Mouse (Mus musculus): Measurements from ENCODE around the gene Tagln2.

The Tagln2 gene

GRCm38 (mm10) chr1:172481111-172481510 is 18.7 kb upstream of the Tagln2 start:
- DNase-seq (ENCODE audit: low read depth, low spot score) = no peak

- peak; percentile 92 for DNase-seq (ENCODE audit: low read depth, low spot score)
Measured at GRCm38 (mm10) chr1:172481540-172482280, 18.1 kb upstream of the Tagln2 start, which contains the start of gene Igsf9. Gene Igsf9 (plus strand): TSS chr1:172481788.

- DNase-seq (ENCODE audit: low read depth, low spot score) = no peak
Measured at GRCm38 (mm10) chr1:172482518-172483360, 17.1 kb upstream of the Tagln2 start.

- DNase-seq (ENCODE audit: low read depth, low spot score) = no peak
Measured at GRCm38 (mm10) chr1:172483361-172483660, 16.5 kb upstream of the Tagln2 start.

GRCm38 (mm10) chr1:172484236-172484635 is 15.6 kb upstream of the Tagln2 start:
- DNase-seq (ENCODE audit: low read depth, low spot score) = no peak

GRCm38 (mm10) chr1:172484671-172485070 is 15.2 kb upstream of the Tagln2 start:
- no peak for DNase-seq (ENCODE audit: low read depth, low spot score)

GRCm38 (mm10) chr1:172485821-172486220 is 14.0 kb upstream of the Tagln2 start:
- no peak for DNase-seq (ENCODE audit: low read depth, low spot score)

GRCm38 (mm10) chr1:172486236-172486635 is 13.6 kb upstream of the Tagln2 start:
- no peak for DNase-seq (ENCODE audit: low read depth, low spot score)

- no peak for DNase-seq (ENCODE audit: low read depth, low spot score)
Measured at GRCm38 (mm10) chr1:172486651-172487050, 13.2 kb upstream of the Tagln2 start.

GRCm38 (mm10) chr1:172487859-172488258 is 12.0 kb upstream of the Tagln2 start:
- no peak for DNase-seq (ENCODE audit: low read depth, low spot score)

GRCm38 (mm10) chr1:172488831-172489230 is 11.0 kb upstream of the Tagln2 start:
- DNase-seq (ENCODE audit: low read depth, low spot score) = no peak

GRCm38 (mm10) chr1:172489585-172490250 is 10.1 kb upstream of the Tagln2 start:
- no peak for DNase-seq (ENCODE audit: low read depth, low spot score)

GRCm38 (mm10) chr1:172490261-172490661 is 9.6 kb upstream of the Tagln2 start:
- DNase-seq (ENCODE audit: low read depth, low spot score) = peak; percentile 67

GRCm38 (mm10) chr1:172492047-172492446 is 7.8 kb upstream of the Tagln2 start:
- DNase-seq (ENCODE audit: low read depth, low spot score) = no peak

- peak; percentile 52 for DNase-seq (ENCODE audit: low read depth, low spot score)
Measured at GRCm38 (mm10) chr1:172493516-172493915, 6.3 kb upstream of the Tagln2 start.

- DNase-seq (ENCODE audit: low read depth, low spot score) = no peak
Measured at GRCm38 (mm10) chr1:172496030-172496429, 3.8 kb upstream of the Tagln2 start.

GRCm38 (mm10) chr1:172497428-172497827 is 2.4 kb upstream of the Tagln2 start:
- no peak for DNase-seq (ENCODE audit: low read depth, low spot score)

- DNase-seq (ENCODE audit: low read depth, low spot score) = peak; percentile 84
Measured at GRCm38 (mm10) chr1:172500451-172501370, 864 bp downstream of the Tagln2 start.

GRCm38 (mm10) chr1:172501371-172502144 is 1.7 kb downstream of the Tagln2 start:
- DNase-seq (ENCODE audit: low read depth, low spot score) = peak; percentile 56
